Mouse (Mus musculus): Measurements from ENCODE around the gene Vstm2l. TPM values are rescaled to one million over a fixed set of nuclear protein-coding genes. Genes with fewer than 3 reads are reported as not detected.

The Vstm2l gene
- polyA plus RNA-seq, 1 experiment from 2014 or later = not detected

- Histone ChIP-seq H3K9me3 (ENCODE audit: low read depth, low read length) (no peaks in the 10 kb centered on the region), H3K4me3 (ENCODE audit: low read depth, low read length) (peak overlapping the region; percentile 23; the same call in 1 of the 2 replicates), H3K9ac (no peak overlapping the region), H3K4me2 (peak overlapping the region; percentile 52; the same call in 1 of the 2 replicates), H3K36me3 (ENCODE audit: insufficient read depth) (no peaks in the 10 kb centered on the region), H3K4me1 (ENCODE audit: insufficient read depth) (no peaks in the 10 kb centered on the region), H3K27ac (ENCODE audit: low read depth) (no peak overlapping the region), H3K27me3 (ENCODE audit: insufficient read depth, low read length) (peaks cover 33% of the 10 kb centered on the region)
- DNase-seq (no peak), ATAC-seq (ENCODE audit: insufficient read depth) (no peak)
- 37% methylated on average over 43 of the region's 43 CpGs for whole genome bisulfite sequencing
- peak; percentile 12; the same call in 1 of the 2 replicates for TF ChIP-seq CTCF (IDR thresholded peaks at IDR 0.05; ENCODE audit: low read depth)
Observed at GRCm38 (mm10) chr2:157914889-157915517, 550 bp downstream of the Vstm2l start.

DNA sequence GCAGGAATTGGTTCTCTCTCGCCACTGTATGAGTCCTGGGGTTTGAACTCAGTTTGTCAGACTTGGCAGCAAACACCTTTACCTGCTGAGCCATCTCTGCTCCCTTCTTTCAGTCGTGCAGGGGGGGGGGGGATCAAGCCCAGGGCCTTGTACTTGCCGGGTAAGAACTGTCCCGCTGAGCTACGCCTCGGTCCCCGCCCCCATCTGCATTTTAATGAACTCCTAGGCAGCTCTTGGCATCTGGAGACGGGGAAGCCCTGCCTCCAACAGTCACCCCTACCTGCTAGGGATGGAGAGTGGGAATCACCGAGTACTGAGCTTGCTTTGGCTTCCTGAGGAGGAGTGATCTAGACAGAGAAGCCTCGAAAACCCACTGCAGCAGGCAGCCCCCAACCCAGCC is 4.1 kb downstream of the Vstm2l start:
- 3% methylated on average over 10 of the region's 10 CpGs for WGBS
- Histone ChIP-seq H3K27ac (ENCODE audit: low read depth) (no peak overlapping the region), H3K36me3 (ENCODE audit: insufficient read depth) (no peaks in the 10 kb centered on the region), H3K4me2 (no peak overlapping the region), H3K4me3 (ENCODE audit: low read depth, low read length) (no peak overlapping the region), H3K9ac (no peak overlapping the region), H3K9me3 (ENCODE audit: low read depth, low read length) (no peaks in the 10 kb centered on the region), H3K27me3 (ENCODE audit: insufficient read depth, low read length) (peaks cover 40% of the 10 kb centered on the region), H3K4me1 (ENCODE audit: insufficient read depth) (no peaks in the 10 kb centered on the region)
- TF ChIP-seq CTCF (IDR thresholded peaks at IDR 0.05; ENCODE audit: low read depth) = no peak
- ATAC-seq (ENCODE audit: insufficient read depth) = no peak
- no peak for DNase-seq

DNA sequence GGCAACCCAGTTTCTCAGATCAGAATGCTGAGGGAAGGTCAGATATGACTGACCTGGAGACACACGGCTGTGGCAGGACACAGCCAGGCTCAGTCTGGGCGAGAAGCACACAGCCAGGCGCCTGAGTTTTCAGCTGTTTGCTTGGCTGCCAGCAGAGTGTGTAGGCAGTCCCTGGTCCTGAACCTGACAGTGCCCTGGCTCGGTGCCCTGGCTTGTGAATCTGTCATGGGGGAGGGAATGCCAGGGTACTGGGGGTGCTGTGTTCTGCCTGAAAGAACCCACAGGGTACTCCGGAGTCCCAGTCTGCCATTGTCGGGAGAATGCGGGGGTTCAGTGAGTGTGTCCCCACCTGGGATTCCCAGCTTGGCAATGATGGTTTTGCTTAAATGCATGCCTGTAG is 7.1 kb downstream of the Vstm2l start:
- no peak for DNase-seq
- no peak for ATAC-seq (ENCODE audit: insufficient read depth)
- Histone ChIP-seq H3K4me2 (no peak overlapping the region), H3K9ac (no peak overlapping the region), H3K27ac (ENCODE audit: low read depth) (no peak overlapping the region), H3K27me3 (ENCODE audit: insufficient read depth, low read length) (peaks cover 10% of the 10 kb centered on the region; the same call in 1 of the 2 replicates), H3K4me3 (ENCODE audit: low read depth, low read length) (no peak overlapping the region), H3K36me3 (ENCODE audit: insufficient read depth) (no peaks in the 10 kb centered on the region), H3K9me3 (ENCODE audit: low read depth, low read length) (no peaks in the 10 kb centered on the region), H3K4me1 (ENCODE audit: insufficient read depth) (no peaks in the 10 kb centered on the region)
- TF ChIP-seq CTCF (IDR thresholded peaks at IDR 0.05; ENCODE audit: low read depth) = no peak
- WGBS = 58% methylated on average over 7 of the region's 7 CpGs

- Histone ChIP-seq H3K36me3 (ENCODE audit: insufficient read depth) (no peaks in the 10 kb centered on the region), H3K27me3 (ENCODE audit: insufficient read depth, low read length) (peaks cover 6% of the 10 kb centered on the region; the same call in 1 of the 2 replicates), H3K9me3 (ENCODE audit: low read depth, low read length) (no peaks in the 10 kb centered on the region), H3K9ac (no peak overlapping the region), H3K4me3 (ENCODE audit: low read depth, low read length) (no peak overlapping the region), H3K27ac (ENCODE audit: low read depth) (no peak overlapping the region), H3K4me2 (no peak overlapping the region), H3K4me1 (ENCODE audit: insufficient read depth) (no peaks in the 10 kb centered on the region)
- ATAC-seq (ENCODE audit: insufficient read depth) = no peak
- no peak for TF ChIP-seq CTCF (IDR thresholded peaks at IDR 0.05; ENCODE audit: low read depth)
- WGBS = 3% methylated on average over 7 of the region's 7 CpGs
- DNase-seq = no peak
Observed at GRCm38 (mm10) chr2:157923406-157923805, 9.0 kb downstream of the Vstm2l start.

DNA sequence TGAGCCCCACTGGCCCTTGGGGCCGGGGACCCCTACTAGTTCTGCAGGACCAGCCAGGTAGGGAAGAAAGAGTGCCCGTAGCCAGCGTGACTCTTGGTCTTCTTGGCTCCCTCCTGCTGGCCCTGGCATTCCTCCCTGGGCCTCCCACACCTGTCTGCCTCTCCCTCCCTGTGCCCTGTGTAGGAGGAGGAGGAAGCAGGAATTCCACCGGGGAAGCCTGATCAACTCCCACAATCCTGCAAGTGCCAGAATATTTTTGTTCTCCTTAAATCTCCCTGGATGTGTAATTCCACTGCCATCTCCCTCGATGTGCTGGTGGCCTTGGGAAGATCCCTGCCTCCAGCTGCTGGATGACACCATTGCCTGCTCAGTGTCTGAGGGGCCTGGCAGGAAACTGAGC is 10.1 kb downstream of the Vstm2l start:
- no peak for ATAC-seq (ENCODE audit: insufficient read depth)
- DNase-seq = no peak
- H3K27ac ChIP-seq (ENCODE audit: low read depth) = no peak overlapping the region
- H3K36me3 ChIP-seq (ENCODE audit: insufficient read depth) = no peaks in the 10 kb centered on the region
- H3K27me3 ChIP-seq (ENCODE audit: insufficient read depth, low read length) = peaks cover 6% of the 10 kb centered on the region; the same call in 1 of the 2 replicates
- no peaks in the 10 kb centered on the region for H3K9me3 ChIP-seq (ENCODE audit: low read depth, low read length)
- TF ChIP-seq CTCF (IDR thresholded peaks at IDR 0.05; ENCODE audit: low read depth) = no peak
- WGBS = 55% methylated on average over 5 of the region's 5 CpGs
- H3K4me1 ChIP-seq (ENCODE audit: insufficient read depth) = no peaks in the 10 kb centered on the region
- H3K4me2 ChIP-seq = no peak overlapping the region
- no peak overlapping the region for H3K4me3 ChIP-seq (ENCODE audit: low read depth, low read length)
- no peak overlapping the region for H3K9ac ChIP-seq

GRCm38 (mm10) chr2:157926502-157926901 is 12.0 kb downstream of the Vstm2l start:
- no peak overlapping the region for H3K4me2 ChIP-seq
- H3K9ac ChIP-seq = no peak overlapping the region
- ATAC-seq (ENCODE audit: insufficient read depth) (no peak), DNase-seq (no peak)
- no peak overlapping the region for H3K27ac ChIP-seq (ENCODE audit: low read depth)
- no peaks in the 10 kb centered on the region for H3K4me1 ChIP-seq (ENCODE audit: insufficient read depth)
- no peaks in the 10 kb centered on the region for H3K9me3 ChIP-seq (ENCODE audit: low read depth, low read length)
- peaks cover 4% of the 10 kb centered on the region; the same call in 1 of the 2 replicates for H3K27me3 ChIP-seq (ENCODE audit: insufficient read depth, low read length)
- H3K36me3 ChIP-seq (ENCODE audit: insufficient read depth) = no peaks in the 10 kb centered on the region
- no peak overlapping the region for H3K4me3 ChIP-seq (ENCODE audit: low read depth, low read length)
- no peak for TF ChIP-seq CTCF (IDR thresholded peaks at IDR 0.05; ENCODE audit: low read depth)
- WGBS = 55% methylated on average over 7 of the region's 7 CpGs

- H3K4me1 ChIP-seq (ENCODE audit: insufficient read depth) = no peaks in the 10 kb centered on the region
- no peaks in the 10 kb centered on the region for H3K36me3 ChIP-seq (ENCODE audit: insufficient read depth)
- H3K4me3 ChIP-seq (ENCODE audit: low read depth, low read length) = no peak overlapping the region
- H3K4me2 ChIP-seq = no peak overlapping the region
- H3K27me3 ChIP-seq (ENCODE audit: insufficient read depth, low read length) = peaks cover 4% of the 10 kb centered on the region; the same call in 1 of the 2 replicates
- 70% methylated on average over 3 of the region's 3 CpGs for WGBS
- H3K9ac ChIP-seq = no peak overlapping the region
- DNase-seq (no peak), ATAC-seq (ENCODE audit: insufficient read depth) (no peak)
- H3K9me3 ChIP-seq (ENCODE audit: low read depth, low read length) = no peaks in the 10 kb centered on the region
- no peak overlapping the region for H3K27ac ChIP-seq (ENCODE audit: low read depth)
- no peak for TF ChIP-seq CTCF (IDR thresholded peaks at IDR 0.05; ENCODE audit: low read depth)
Observed at GRCm38 (mm10) chr2:157926927-157927326, 12.5 kb downstream of the Vstm2l start.
